Mouse (Mus musculus): ENCODE measurements around the gene Plekha5.

GRCm38 (mm10) chr6:140453454-140453853 lies 29.6 kb downstream of the Plekha5 start:
- TF ChIP-seq CTCF (IDR thresholded peaks at IDR 0.05; ENCODE audit: borderline replicate concordance, insufficient read depth, low read length) (no peak), POLR2A (IDR thresholded peaks at IDR 0.05; ENCODE audit: low read depth, low read length) (no peak)
